Comparison of ENCODE assay signal across 9 mouse cellular contexts in genomic region chr7:138682161-138682560, GRCm38 (mm10).
"Had no signal": no experiment of that assay in that cellular context is flagged by ENCODE, and none has a peak within 500 bp of the region (broad histone marks: within the 10 kb centered on the region; RNA-seq: fewer than 3 reads in every experiment).

No protein-coding gene starts in this region.

- DNase-seq: kidney, adult 2 months; kidney, postnatal 25 days; liver, postnatal 0 days; lung, embryonic 14.5 days; right cerebral cortex, postnatal 14 days; right cerebral cortex, postnatal 4 days; thymus, adult 2 months; thymus, postnatal 14 days; thymus, postnatal 4 days had no signal
